Mouse (Mus musculus) heart, embryonic 11.5 days (tissue): ENCODE data around the gene Hspa12b. TPM values are rescaled to one million over a fixed set of nuclear protein-coding genes. Genes with fewer than 3 reads are reported as not detected.
"Not testable (repeated sequence)": the region's sequence is repeated elsewhere in the genome, so short reads cannot be mapped to it uniquely, and the experiment has no call there.

Experiments used
- ATAC-seq: fragments of 200-750 bp; cut with Nextera tagmentation; replicated peaks from 2 replicates; pipeline ENCODE4 v1.8.0; 2017; ENCODE audit warnings: moderate library complexity; ENCODE audit not compliant: insufficient number of reproducible peaks, low FRiP score, low TSS enrichment
- H3K27ac ChIP-seq: fragments of 300-500 bp; sonication (generic); 2 replicates; pipeline ENCODE4 v1.5.1; 2014; ENCODE audit warnings: mild to moderate bottlenecking, low read depth, low read length
- H3K27me3 ChIP-seq: fragments of 300-500 bp; sonication (generic); 2 replicates; pipeline ENCODE4 v1.6.1; 2014; ENCODE audit warnings: mild to moderate bottlenecking, low read length, mixed read lengths; ENCODE audit not compliant: control insufficient read depth, insufficient read depth
- H3K36me3 ChIP-seq: fragments of 300-500 bp; sonication (generic); 2 replicates; pipeline ENCODE4 v1.6.1; 2014; ENCODE audit warnings: mild to moderate bottlenecking, low read length, moderate library complexity, mixed read lengths; ENCODE audit not compliant: control insufficient read depth, insufficient read depth
- H3K4me1 ChIP-seq: fragments of 300-500 bp; sonication (generic); 2 replicates; pipeline ENCODE4 v1.6.1; 2014; ENCODE audit warnings: low read length; ENCODE audit not compliant: control insufficient read depth, insufficient read depth
- H3K4me2 ChIP-seq: fragments of 300-500 bp; sonication (generic); 2 replicates; pipeline ENCODE4 v1.6.1; 2014; ENCODE audit warnings: mild to moderate bottlenecking, moderate library complexity
- H3K4me3 ChIP-seq: fragments of 300-500 bp; sonication (generic); 2 replicates; pipeline ENCODE4 v1.5.1; 2014; ENCODE audit warnings: low read depth, low read length
- H3K9ac ChIP-seq: fragments of 300-500 bp; sonication (generic); 2 replicates; pipeline ENCODE4 v1.6.1; 2014; ENCODE audit warnings: mild to moderate bottlenecking, low read depth, low read length, moderate library complexity
- H3K9me3 ChIP-seq: fragments of 300-500 bp; sonication (generic); replicated peaks from 2 replicates; pipeline ENCODE4 v1.6.1; 2016; ENCODE audit warnings: low read length; ENCODE audit not compliant: control insufficient read depth
- WGBS: fragments of 180-500 bp; shearing (Covaris S2); extraction: QIAGEN DNeasy Blood & Tissue Kit; methylation state at CpG from one replicate; pipeline ENCODE4 v1.1.7; 2014; ENCODE audit not compliant: insufficient replicate concordance; 5-methylcytosine and 5-hydroxymethylcytosine counted together
- polyA plus RNA-seq: library from polyadenylated mRNA; unstranded; fragments of >200 nt; fragmentation: Nextera tagmentation; extraction: Ambion mirVana; gene quantifications from 2 replicates; pipeline ENCODE4 v1.2.1, GENCODE M21; 2014

Gene Hspa12b
- polyA plus RNA-seq, 1 experiment from 2014 or later: 6.3 TPM

GRCm38 (mm10) chr2:131094823-131095222 is 32.3 kb upstream of the Hspa12b start:
- Histone ChIP-seq H3K4me1 (0 out of 2 replicates have a peak, but pooled peaks cover 4% of the 10 kb centered on the region), H3K36me3 (no peaks in the 10 kb centered on the region), H3K4me2 (no peak overlapping the region), H3K27ac (no peak overlapping the region), H3K4me3 (no peak overlapping the region), H3K27me3 (no peaks in the 10 kb centered on the region), H3K9me3 (no peaks in the 10 kb centered on the region), H3K9ac (no peak overlapping the region)
- no peak for ATAC-seq
- WGBS: 4% methylated on average over 1 of the region's 1 CpGs

- Histone ChIP-seq H3K36me3 (no peaks in the 10 kb centered on the region), H3K27me3 (no peaks in the 10 kb centered on the region), H3K4me3 (no peak overlapping the region), H3K9ac (peak overlapping the region; percentile 65), H3K9me3 (no peaks in the 10 kb centered on the region), H3K4me1 (0 out of 2 replicates have a peak, but pooled peaks cover 4% of the 10 kb centered on the region), H3K4me2 (peak overlapping the region; percentile 29), H3K27ac (peak overlapping the region; percentile 64)
- 13% methylated on average over 9 of the region's 9 CpGs for WGBS
- ATAC-seq: peak; percentile 84
Measured at GRCm38 (mm10) chr2:131096101-131096795, 30.8 kb upstream of the Hspa12b start.

- no peaks in the 10 kb centered on the region for H3K9me3 ChIP-seq
- 88% methylated on average over 4 of the region's 4 CpGs for WGBS
Measured at GRCm38 (mm10) chr2:131097087-131097486, 30.0 kb upstream of the Hspa12b start.

GRCm38 (mm10) chr2:131101530-131101929 is 25.6 kb upstream of the Hspa12b start:
- Histone ChIP-seq H3K36me3 (no peaks in the 10 kb centered on the region), H3K9me3 (no peaks in the 10 kb centered on the region), H3K27me3 (no peaks in the 10 kb centered on the region), H3K9ac (no peak overlapping the region), H3K4me1 (0 out of 2 replicates have a peak, but pooled peaks cover 4% of the 10 kb centered on the region), H3K4me2 (no peak overlapping the region), H3K4me3 (no peak overlapping the region), H3K27ac (no peak overlapping the region)
- no peak for ATAC-seq
- 49% methylated on average over 3 of the region's 3 CpGs for WGBS

More at GRCm38 (mm10) chr2:131097087-131097486, 30.0 kb upstream of the Hspa12b start:
- H3K4me2 ChIP-seq: no peak overlapping the region
- no peak overlapping the region for H3K4me3 ChIP-seq
- 0 out of 2 replicates have a peak, but pooled peaks cover 4% of the 10 kb centered on the region for H3K4me1 ChIP-seq
- ATAC-seq: no peak
- H3K9ac ChIP-seq: peak overlapping the region; percentile 10; the same call in 1 of the 2 replicates
- no peaks in the 10 kb centered on the region for H3K27me3 ChIP-seq
- H3K27ac ChIP-seq: peak overlapping the region; percentile 64; the same call in 1 of the 2 replicates
- no peaks in the 10 kb centered on the region for H3K36me3 ChIP-seq

GRCm38 (mm10) chr2:131104021-131104420 is 23.1 kb upstream of the Hspa12b start:
- Histone ChIP-seq H3K36me3 (no peaks in the 10 kb centered on the region), H3K27me3 (no peaks in the 10 kb centered on the region), H3K4me2 (no peak overlapping the region), H3K4me1 (0 out of 2 replicates have a peak, but pooled peaks cover 3% of the 10 kb centered on the region), H3K9ac (no peak overlapping the region), H3K4me3 (no peak overlapping the region), H3K27ac (no peak overlapping the region), H3K9me3 (no peaks in the 10 kb centered on the region)
- 77% methylated on average over 4 of the region's 4 CpGs for WGBS
- ATAC-seq: no peak

GRCm38 (mm10) chr2:131105061-131105460 is 22.0 kb upstream of the Hspa12b start:
- not testable (repeated sequence) for H3K9me3 ChIP-seq, H3K4me2 ChIP-seq, H3K27ac ChIP-seq, H3K27me3 ChIP-seq, H3K4me3 ChIP-seq, H3K9ac ChIP-seq, H3K36me3 ChIP-seq, H3K4me1 ChIP-seq, ATAC-seq
- 71% methylated on average over 4 of the region's 4 CpGs for WGBS

GRCm38 (mm10) chr2:131105989-131106388 is 21.1 kb upstream of the Hspa12b start:
- Histone ChIP-seq H3K9me3 (no peaks in the 10 kb centered on the region), H3K27me3 (no peaks in the 10 kb centered on the region), H3K4me1 (0 out of 2 replicates have a peak, but pooled peaks cover 3% of the 10 kb centered on the region), H3K4me3 (no peak overlapping the region), H3K4me2 (no peak overlapping the region), H3K36me3 (no peaks in the 10 kb centered on the region), H3K27ac (no peak overlapping the region), H3K9ac (no peak overlapping the region)
- 84% methylated on average over 5 of the region's 5 CpGs for WGBS
- no peak for ATAC-seq

GRCm38 (mm10) chr2:131118968-131119574 is 8.0 kb upstream of the Hspa12b start:
- WGBS: 74% methylated on average over 2 of the region's 2 CpGs
- H3K27me3 ChIP-seq: no peaks in the 10 kb centered on the region

More at GRCm38 (mm10) chr2:131118968-131119574, 8.0 kb upstream of the Hspa12b start:
- Histone ChIP-seq H3K9me3 (no peaks in the 10 kb centered on the region), H3K36me3 (no peaks in the 10 kb centered on the region), H3K4me3 (no peak overlapping the region), H3K9ac (no peak overlapping the region), H3K4me2 (no peak overlapping the region), H3K27ac (no peak overlapping the region), H3K4me1 (no peaks in the 10 kb centered on the region)
- no peak for ATAC-seq
